Mouse (Mus musculus) MN1 (cell line): ENCODE data around the gene Shank3.
A peak's percentile ranks its signal among the peaks of the same experiment; 100 is the strongest.

Source experiments
- DNase-seq: peaks from one replicate; pipeline ENCODE4 v3.0.0-alpha.2; 2016; ENCODE audit warnings: low spot score

The Shank3 gene

DNA sequence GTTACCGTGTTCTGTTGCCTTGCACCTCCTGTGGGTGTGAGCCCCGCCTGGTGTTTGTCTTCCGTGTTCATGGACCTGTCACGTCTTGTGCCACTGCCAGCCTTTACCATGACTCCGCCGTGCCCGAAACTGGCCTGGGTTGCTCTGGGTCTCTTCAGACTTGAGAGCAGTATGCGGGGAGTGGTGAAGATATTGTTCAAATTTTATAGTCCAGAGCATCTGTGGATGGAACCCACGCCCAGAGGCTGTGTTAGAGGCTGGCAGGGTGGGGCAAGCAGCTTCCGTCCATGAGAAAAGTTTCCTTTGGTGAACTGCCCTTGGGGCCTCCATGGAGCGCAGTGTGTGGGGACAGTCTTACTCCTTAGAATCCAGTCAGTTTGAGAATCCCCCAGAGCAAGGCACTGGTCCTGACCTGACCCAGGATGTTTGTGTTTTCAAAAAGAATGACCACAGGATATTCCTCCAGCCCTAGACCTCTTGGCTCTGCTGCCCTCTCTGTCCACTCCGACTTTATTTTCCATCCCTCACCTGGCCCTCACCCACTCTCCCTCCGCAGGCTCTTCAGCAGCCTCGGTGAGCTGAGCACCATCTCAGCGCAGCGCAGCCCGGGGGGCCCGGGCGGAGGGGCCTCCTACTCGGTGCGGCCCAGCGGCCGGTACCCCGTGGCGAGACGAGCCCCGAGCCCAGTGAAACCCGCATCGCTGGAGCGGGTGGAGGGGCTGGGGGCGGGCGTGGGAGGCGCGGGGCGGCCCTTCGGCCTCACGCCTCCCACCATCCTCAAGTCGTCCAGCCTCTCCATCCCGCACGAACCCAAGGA is 58.0 kb downstream of the Shank3 start:
- no peak for DNase-seq

DNA sequence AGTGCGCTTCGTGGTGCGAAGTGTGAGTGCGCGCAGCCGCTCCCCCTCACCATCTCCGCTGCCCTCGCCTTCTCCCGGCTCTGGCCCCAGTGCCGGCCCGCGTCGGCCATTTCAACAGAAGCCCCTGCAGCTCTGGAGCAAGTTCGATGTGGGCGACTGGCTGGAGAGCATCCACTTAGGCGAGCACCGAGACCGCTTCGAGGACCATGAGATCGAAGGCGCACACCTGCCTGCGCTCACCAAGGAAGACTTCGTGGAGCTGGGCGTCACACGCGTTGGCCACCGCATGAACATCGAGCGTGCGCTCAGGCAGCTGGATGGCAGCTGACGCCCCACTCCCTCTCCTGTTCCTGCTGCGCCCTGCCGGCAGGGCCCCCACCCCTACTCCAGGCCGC is 58.6 kb downstream of the Shank3 start:
- no peak for DNase-seq

DNA sequence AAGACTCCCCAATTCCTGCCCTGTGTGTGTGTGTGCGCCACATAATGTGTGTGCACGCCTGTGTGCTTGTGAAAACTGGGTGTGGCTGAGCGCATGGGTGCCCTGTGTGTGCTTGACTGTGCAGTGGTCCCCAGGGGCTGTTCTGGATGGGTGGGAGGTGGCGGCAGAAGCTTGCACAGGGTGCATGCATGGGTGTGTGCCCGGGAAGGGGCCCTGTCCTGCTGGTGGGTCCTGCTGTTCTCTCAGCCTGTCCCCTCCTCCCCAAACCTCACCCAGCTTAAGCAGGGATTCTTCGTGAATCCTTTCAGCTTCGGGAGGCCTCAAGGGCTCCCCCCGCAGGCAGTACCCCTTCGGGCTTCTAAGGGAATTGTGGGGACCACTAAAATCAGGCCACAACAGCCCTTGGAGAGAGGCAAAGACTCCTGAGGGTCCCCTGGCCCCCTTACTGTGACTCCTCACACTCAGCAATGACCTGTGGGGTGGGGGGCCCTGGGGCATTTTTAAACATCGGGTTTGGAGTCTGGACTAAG is 59.8 kb downstream of the Shank3 start:
- no peak for DNase-seq

DNA sequence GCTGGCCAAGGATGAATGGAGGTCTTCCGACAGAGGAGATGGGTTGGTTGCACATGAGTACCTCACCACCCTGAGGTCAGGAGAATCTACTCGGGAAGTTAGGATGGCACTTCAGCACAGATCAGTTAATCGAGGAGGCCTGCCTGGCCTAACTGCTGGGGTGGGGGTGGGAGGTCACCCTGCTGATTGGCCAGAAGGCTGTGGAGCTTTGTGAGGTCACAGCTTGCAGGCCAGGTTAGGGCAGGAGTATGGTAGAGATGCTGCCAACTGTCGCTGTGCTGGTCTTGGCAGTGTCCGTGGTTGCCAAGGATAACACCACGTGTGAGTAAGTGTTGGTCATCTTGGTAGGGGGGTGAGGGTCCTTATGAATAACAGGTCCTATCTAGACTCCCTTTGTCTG is 68.7 kb downstream of the Shank3 start, which contains the start of gene Acr:
TSS of gene Acr (plus strand) at position 213 of the 400 bp plus-strand sequence.
- no peak for DNase-seq

DNA sequence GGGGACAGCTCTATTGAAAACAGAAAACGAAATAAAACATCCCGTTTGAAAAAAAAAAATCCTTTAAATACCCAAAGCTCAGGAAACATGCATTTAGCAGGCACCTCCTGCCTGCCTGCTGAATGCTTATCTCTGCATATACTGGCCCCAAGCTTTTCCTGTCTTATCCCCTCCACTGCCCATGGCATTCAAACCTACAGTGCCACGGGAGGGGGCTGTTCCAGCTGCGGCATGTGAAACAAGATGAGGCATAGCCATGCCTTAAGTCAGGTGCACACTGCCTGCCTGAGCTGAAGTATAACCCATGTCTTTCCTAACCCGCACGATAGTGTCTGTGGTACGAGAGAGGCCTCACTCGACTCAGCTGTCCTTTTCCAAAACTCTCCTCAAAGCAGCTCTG is 72.7 kb downstream of the Shank3 start:
- no peak for DNase-seq

DNA sequence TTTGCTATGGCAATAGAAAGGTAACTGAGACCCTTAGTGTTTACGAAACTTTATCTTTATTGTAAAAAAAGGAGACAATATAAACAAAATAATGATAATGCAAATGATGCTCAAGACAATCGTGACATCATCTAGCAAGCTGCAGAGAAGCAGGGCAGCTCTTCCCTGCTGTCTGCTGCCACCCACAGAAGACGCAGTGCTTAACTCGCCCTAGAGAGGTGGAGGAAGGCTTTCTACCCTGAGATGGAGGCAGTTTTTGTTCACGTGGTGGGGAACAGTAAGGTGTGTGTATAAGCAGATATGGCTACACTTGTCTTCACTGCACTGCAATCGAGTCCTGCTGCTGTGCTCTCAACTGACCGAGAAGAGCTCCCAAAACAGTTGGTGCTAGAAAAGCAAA is 83.1 kb downstream of the Shank3 start:
- DNase-seq: no peak

DNA sequence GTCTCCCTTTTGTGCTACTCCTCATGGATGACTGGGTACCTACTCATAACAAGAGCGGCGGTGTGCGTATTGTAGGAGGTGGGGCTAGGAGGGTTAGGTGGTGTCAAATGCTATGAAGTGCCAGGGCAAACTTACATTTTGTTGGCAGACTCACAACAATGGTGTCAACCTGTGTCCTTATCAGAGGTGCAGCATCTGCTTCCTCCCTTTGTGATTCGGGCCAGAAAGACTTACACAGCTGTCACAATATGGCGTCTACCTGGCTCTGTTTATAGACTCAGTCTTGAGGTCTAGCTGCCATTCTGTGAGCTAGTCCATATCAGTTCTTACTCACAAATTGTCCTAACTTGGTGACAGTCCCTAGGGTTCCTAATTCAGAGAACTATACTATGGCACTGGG is 85.7 kb downstream of the Shank3 start:
- no peak for DNase-seq

DNA sequence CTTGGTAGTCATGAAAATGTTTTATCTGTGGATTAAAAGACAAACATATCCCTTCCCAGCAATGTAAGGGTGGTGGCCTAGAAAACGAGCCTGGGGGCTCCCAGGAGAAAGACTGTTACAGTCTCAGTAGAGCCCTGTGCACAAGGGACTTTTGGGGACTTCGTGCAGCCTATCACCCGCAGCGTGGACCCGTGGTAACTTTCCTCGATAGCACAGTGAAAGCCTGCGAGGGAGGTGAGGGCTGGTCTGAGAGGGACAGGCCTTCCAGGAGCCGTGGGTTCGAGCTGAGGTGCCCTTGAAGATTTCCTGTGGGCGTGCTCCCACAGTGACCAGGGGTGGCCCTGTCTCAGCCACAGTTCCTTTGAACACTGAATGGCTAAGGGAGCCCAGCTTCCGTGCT is 86.2 kb downstream of the Shank3 start:
- DNase-seq: no peak

DNA sequence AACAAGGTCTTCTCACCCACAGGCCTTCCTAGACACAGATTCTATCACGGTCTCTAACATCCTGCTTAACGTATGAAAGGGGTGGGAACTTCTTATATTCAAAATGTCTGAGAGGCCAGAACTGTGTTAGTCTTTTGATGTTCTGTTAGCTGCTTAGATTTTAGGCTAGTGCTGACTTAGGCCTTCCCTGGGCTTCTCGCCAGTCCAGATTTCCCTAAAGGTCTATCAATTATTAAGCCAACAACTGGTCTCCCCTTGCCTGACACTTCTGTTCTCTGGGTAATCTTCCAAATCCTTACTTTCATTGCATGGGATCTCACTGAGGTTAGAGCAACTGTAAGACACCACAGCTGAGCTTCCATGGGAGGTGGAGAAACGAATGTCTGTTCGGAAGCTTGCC is 89.7 kb downstream of the Shank3 start:
- DNase-seq: no peak

DNA sequence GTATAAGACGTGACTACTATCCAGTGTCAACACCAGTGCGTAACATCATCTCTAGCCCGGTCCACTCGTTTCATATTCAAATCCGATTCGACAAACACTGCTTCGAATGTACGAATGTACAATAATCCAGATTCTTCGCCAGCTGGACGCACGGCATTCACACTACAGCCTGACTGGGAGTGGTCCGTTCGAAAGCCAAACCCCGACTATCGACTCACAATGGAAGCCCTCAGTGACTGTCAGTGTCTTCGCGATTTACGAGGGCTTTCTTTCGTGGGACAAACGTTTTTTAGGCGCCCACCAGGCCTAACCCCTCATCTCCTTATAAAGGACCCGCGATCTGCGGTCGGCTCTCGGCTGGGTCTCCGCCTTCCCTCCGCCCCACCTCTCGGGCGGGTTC is 91.9 kb downstream of the Shank3 start:
- DNase-seq: no peak

DNA sequence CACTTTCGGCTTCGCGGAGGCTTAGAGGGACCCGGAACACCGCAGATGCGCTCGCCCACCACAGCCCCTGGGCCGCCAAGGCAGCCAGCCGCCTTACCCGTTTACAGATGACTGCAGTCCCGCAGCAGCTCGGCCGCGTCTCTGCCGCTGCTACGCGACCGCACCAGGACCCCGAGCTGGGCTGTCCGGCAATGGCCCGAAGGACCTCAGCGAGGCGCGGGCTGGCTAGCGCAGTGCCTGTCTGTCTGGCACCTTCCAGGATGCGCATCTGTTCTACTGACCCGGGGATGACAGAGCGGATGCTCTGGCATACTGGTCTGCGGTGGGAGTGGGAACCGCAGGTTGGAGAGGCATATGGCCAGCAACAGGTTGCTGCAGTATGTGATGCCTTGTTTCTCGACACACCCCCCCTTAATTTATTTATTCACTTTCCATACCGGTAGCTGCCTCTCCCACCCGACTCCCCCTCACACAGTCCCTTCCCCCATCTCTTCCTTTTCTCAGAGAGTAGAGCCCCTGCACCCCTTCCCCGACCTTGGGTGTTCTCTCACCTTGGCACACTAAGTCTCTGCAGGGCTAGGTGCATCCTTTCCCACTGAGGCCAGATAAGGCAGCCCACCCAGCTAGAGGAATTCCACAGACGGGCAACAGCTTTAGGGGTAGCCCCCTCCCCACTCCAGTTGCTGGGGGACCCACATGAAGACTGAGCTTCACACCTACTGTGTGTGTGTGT is 92.5 kb downstream of the Shank3 start, which contains the start of gene Rabl2:
TSS of gene Rabl2 (minus strand) at position 201 of the 733 bp plus-strand sequence.
- DNase-seq: peak; percentile 95

DNA sequence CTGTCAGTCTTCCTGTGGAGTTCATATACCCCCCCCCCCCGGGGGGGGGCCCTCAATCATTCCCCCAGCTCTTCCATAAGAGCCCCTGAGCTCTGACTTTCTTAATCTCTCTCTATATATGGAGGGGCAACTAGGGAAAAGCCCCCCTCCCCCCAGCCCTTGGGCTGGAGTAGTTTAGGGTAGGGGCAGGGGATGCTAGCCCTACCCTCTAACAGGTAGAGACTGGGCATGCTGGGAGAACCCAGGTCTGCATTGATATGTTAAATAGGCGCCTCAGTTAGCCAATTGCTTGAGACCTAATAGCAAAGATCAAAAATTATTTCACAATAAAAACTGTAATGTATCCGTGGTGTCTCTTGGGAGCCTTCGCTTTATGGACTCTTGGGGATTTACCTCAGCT is 93.1 kb downstream of the Shank3 start:
- no peak for DNase-seq

DNA sequence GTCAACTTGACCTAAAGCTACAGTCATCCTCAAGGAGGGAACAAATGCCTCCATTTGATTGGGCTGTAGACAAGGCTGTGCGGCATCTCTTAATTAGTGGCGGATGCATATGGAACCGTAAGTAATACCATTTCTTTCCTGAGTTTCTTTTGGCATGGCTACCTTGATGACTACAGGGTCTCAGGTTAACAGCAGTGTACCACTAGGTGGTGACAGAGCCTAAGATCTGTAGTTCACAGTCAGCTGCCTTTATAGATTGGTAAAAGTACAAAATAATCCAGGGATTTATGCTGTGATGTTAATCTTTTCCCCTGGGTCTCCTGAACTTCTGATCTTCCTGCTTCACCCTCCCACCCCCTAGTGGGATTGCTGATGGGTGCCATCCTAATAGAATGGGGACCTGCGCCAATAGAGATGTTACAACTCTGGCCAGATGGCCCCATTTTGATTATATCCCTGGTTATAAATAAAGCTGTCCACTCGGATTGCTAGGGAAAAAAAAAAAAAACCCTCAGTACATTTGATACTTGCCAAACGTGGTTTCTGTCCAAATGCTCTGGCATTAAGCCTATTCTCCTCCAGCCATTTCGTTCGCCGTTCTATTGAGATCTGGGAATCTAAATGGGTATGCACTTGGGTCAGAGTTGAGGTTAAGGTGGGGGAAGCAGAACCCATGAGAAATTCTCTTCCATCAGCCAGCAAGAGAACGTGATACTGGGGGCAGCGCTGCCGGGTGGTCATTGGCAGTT is 106.6 kb downstream of the Shank3 start:
- DNase-seq: no peak

DNA sequence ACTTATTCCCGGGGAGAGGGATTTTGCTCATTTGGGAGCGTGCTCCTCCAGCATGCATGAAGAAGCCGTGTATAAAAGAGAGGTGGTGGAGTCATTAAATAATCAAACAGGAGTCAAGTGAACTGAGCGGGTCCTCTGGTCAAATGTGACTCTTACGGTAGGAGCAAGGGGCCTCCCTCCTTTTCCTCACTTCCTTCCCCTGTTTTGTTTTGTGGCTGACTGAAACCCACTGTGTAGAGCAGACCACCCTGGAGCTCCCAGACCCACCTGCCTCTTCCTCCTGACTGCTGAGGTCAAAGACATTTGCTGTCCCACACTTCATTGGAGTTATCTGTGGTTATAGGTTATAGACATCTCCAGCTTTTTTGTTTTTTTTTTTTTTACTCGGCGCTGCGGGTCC is 108.1 kb downstream of the Shank3 start:
- DNase-seq: no peak

DNA sequence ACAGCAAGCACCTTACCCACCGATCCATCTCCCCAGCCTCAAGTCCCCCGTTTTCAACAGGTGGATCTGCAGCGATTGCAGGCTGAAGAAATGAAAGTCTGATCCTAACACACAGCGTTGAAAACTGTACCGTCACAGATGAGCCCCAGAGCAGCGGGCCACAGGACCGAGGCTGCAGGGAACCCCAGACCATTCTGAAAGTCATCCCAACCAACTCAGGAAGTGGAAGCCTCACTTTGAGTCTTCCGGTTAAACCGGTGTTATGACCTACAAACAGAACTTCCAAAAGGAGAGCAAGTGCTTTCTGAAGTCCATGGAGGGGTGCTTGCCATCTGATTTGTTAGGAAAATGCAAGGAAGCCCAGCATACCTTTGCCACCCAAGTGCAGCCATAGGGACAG is 108.5 kb downstream of the Shank3 start:
- no peak for DNase-seq
